Mouse (Mus musculus) spleen, adult 2 months (tissue): ENCODE data around the gene Stk17b.

Experiments used
- CTCF ChIP-seq: fragments of 200-500 bp; IDR thresholded peaks from 2 replicates; pipeline ENCODE4 v1.5.1; 2011; ENCODE audit warnings: mild to moderate bottlenecking, inconsistent platforms; ENCODE audit not compliant: insufficient read depth, insufficient read length, insufficient replicate concordance; ENCODE audit errors: extremely low read depth
- POLR2A ChIP-seq: fragments of 200-500 bp; IDR thresholded peaks from 2 replicates; pipeline ENCODE4 v1.6.1; 2011; ENCODE audit warnings: low read depth, low read length, inconsistent platforms

- TF ChIP-seq CTCF (no peak), POLR2A (no peak)
Measured at GRCm38 (mm10) chr1:53751144-53751543, 33.9 kb downstream of the Stk17b start.
